Mouse (Mus musculus) erythroblast, embryonic 14.5 days (primary cell): ENCODE results near the gene Upf1.

Experiments
- GATA1 ChIP-seq: IDR thresholded peaks from 2 replicates; pipeline ENCODE4 v1.6.1; 2012; ENCODE audit warnings: low read length, inconsistent platforms, mixed read lengths
- TAL1 ChIP-seq: IDR thresholded peaks from 3 replicates; pipeline ENCODE4 v1.6.1; 2012; ENCODE audit warnings: low read length, inconsistent platforms, mixed read lengths

DNA sequence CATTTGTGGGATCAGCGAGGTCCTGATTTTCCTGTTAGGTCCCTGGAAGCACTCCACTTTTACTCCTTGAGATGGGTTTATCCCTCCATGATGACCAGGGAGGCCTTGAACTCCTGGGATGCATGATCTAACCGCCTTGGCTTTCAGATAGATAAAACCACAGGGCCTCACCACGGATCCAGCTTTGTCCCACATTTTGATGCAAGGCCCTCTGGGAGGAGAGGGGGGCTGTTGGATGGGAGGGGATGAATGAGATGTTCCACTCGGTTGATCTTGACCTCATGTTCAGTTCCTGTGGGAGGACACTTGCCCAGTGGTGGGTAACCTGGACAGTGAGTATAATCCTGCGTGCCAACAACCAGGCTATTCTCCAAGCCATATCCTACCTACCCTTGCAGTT lies 68.7 kb downstream of the Upf1 start:
- TF ChIP-seq GATA1: no peak
- no peak for TF ChIP-seq TAL1
